Mouse (Mus musculus): ENCODE results near the gene Cavin1. TPM values are rescaled to one million over a fixed set of nuclear protein-coding genes. Genes with fewer than 3 reads are reported as not detected.
"Not testable (repeated sequence)": the region's sequence is repeated elsewhere in the genome, so short reads cannot be mapped to it uniquely, and the experiment has no call there.

Gene Cavin1
- total and polyA plus RNA-seq, 3 experiments = 0.05 to 0.21 (median 0.13) TPM

DNA sequence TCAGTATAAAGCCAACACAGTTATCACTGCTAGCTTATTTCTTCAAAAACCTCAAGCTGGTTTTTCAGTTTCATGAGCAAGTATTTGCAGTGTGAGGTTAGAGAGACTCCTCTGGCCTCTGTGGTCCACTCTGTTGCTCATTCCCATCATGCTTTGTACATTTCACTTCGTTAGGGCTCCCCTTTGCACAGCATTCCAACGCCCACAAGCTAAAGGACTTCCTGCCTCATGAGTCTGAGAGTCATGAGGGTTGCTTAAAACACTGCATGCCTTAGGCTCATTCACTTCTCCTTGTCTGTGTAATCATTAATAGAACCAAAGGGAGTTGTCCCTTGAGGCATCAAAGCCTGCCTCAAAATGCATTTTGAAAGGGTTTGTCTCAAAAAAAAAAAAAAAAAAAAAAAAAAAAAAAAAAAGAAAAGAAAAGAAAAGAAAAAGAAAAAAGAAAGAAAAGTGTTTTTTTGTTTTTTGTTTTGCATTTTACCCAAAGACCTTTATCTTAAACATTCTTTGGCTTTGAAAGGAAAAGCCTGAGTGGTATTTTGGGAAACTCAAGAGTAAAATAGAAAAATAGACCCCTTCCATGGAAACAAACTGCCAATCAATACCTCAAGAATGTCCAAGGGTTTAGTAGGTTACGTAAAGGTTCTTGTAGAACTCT, 32.5 kb upstream of the Cavin1 start (continued):
- no peak for TF ChIP-seq ZC3H11A (IDR thresholded peaks at IDR 0.05; ENCODE audit: low read depth, low read length)
- no peak; the same call in none of the 2 replicates for TF ChIP-seq RAD21 (IDR thresholded peaks at IDR 0.05; ENCODE audit: low read depth, low read length)
- peak; percentile 45; the same call in 1 of the 2 replicates for TF ChIP-seq MYC (IDR thresholded peaks at IDR 0.05; ENCODE audit: low read depth, low read length)
- TF ChIP-seq BHLHE40 (IDR thresholded peaks at IDR 0.05; ENCODE audit: low read depth, low read length) = no peak
- no peak for TF ChIP-seq NELFE (IDR thresholded peaks at IDR 0.05; ENCODE audit: low read depth, low read length)
- TF ChIP-seq HCFC1 (IDR thresholded peaks at IDR 0.05; ENCODE audit: low read depth, low read length) = no peak; the same call in 1 of the 2 replicates
- TF ChIP-seq CHD1 (IDR thresholded peaks at IDR 0.05; ENCODE audit: low read depth, low read length) = no peak
- TF ChIP-seq TBP (conservative IDR thresholded peaks at IDR 0.05; ENCODE audit: low read depth, low read length) = no peak
- peak; percentile 26; the same call in 1 of the 2 replicates for TF ChIP-seq JUN (IDR thresholded peaks at IDR 0.05; ENCODE audit: insufficient read depth, low read depth, low read length)
- TF ChIP-seq USF1 (IDR thresholded peaks at IDR 0.05; ENCODE audit: low read depth, low read length) = no peak
- TF ChIP-seq PAX5 (IDR thresholded peaks at IDR 0.05; ENCODE audit: low read length) = no peak
- no peak for TF ChIP-seq USF2 (conservative IDR thresholded peaks at IDR 0.05; ENCODE audit: low read depth, low read length)

DNA sequence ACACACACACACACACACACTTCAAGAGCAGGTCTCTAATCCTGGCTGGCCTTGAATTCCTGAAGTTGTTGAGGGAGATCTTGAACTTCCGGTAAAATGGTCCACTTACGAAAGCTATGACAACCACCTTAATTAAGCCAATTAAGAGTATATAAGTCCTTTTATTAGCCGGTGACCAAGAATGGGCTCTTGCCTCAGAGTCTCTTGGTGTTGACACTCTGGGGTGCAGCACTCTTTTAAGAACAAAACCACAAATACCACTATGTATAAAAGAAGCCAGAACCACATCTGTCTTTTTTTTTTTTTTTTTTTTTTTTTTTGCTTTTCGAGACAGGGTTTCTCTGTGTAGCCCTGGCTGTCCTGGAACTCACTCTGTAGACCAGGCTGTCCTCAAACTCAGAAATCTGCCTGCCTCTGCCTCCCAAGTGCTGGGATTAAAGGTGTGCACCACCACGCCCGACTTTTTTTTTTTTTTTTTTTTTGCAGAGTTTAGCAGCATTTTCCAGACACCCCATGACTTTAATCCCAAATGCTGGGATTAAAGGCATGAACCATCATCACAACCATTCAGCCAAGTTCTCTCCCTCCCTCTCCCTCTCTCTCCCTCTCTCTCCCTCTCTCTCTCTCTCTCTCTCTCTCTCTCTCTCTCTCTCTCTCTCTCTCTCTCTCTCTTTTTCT, 31.3 kb upstream of the Cavin1 start:
- TF ChIP-seq ZNF384 (IDR thresholded peaks at IDR 0.05; ENCODE audit: low read depth, low read length) = peak; percentile 85
- dilution Hi-C loops (cut with MboI; ENCODE audit: extremely low pct_ligation_motif_present, extremely low pct_unique_long_range_greater_than_20kb, low sequenced_read_pairs); DNase-seq (ENCODE audit: extremely low read depth); in situ Hi-C loops (cut with MboI; ENCODE audit: low pct_ligation_motif_present, low pct_unique_long_range_greater_than_20kb, low sequenced_read_pairs); H3K4me3 ChIP-seq (replicated peaks in 1 of 3; ENCODE audit: low read depth in 2 of 3, low read length in 2 of 3, poor library complexity in 1 of 3); H3K79me2 ChIP-seq (replicated peaks; ENCODE audit: control insufficient read depth, extremely low read depth, insufficient read depth, poor library complexity, severe bottlenecking); H3K36me3 ChIP-seq (replicated peaks in 1 of 2; ENCODE audit: control insufficient read depth in 1 of 2, insufficient read depth in 1 of 2, low read length in 1 of 2); H3K9ac ChIP-seq (ENCODE audit: insufficient read depth, low read depth); H3K9me3 ChIP-seq (replicated peaks; ENCODE audit: low read length); H3K27ac ChIP-seq (ENCODE audit: insufficient read depth, low read depth); H3K4me2 ChIP-seq (ENCODE audit: insufficient read depth, low read depth, poor library complexity, severe bottlenecking): not testable (repeated sequence)
- Histone ChIP-seq H3K4me1 (ENCODE audit: control insufficient read depth in 1 of 2, insufficient read depth in 2 of 2) (peaks cover 4 to 25% of the 10 kb centered on the region in 2 experiments), H3K27me3 (replicated peaks) (peaks cover 11% of the 10 kb centered on the region)

DNA sequence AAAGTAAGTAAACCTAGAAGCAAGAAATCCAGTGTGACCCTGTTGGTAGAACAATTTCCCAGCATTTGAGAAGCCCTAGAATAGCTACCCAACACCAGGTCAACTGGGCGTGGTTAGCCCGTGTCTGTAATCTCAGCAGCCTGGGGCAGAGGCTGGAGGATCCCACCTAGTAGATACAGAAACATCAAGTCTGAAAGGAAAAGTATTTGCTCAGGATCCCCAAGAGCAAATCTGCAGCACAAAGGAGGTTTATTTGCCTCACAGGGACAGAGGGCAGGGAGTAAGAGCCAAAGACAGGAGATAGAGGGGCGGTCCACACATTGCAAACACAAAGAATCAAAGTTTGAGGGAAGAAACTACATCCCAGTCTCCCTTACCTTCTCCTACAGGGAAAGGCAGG, 28.6 kb upstream of the Cavin1 start:
- Histone ChIP-seq H3K9me3 (replicated peaks; ENCODE audit: low read length) (no peaks in the 10 kb centered on the region), H3K9ac (ENCODE audit: insufficient read depth, low read depth) (no peak overlapping the region), H3K79me2 (replicated peaks; ENCODE audit: control insufficient read depth, extremely low read depth, insufficient read depth, poor library complexity, severe bottlenecking) (no peaks in the 10 kb centered on the region), H3K4me1 (ENCODE audit: control insufficient read depth in 1 of 2, insufficient read depth in 2 of 2) (peaks cover 6 to 25% of the 10 kb centered on the region in 2 experiments), H3K36me3 (replicated peaks in 1 of 2; ENCODE audit: control insufficient read depth in 1 of 2, insufficient read depth in 1 of 2, low read length in 1 of 2) (no peaks in the 10 kb centered on the region), H3K4me3 (replicated peaks in 1 of 3; ENCODE audit: low read depth in 2 of 3, low read length in 2 of 3, poor library complexity in 1 of 3) (no peak overlapping the region), H3K27me3 (replicated peaks) (peaks cover 2% of the 10 kb centered on the region), H3K4me2 (ENCODE audit: insufficient read depth, low read depth, poor library complexity, severe bottlenecking) (no peak overlapping the region), H3K27ac (ENCODE audit: insufficient read depth, low read depth) (no peak overlapping the region)
- dilution Hi-C loops (cut with MboI; ENCODE audit: extremely low pct_ligation_motif_present, extremely low pct_unique_long_range_greater_than_20kb, low sequenced_read_pairs) (no loop called here), in situ Hi-C loops (cut with MboI; ENCODE audit: low pct_ligation_motif_present, low pct_unique_long_range_greater_than_20kb, low sequenced_read_pairs) (no loop called here)
- no peak for TF ChIP-seq ELF1 (IDR thresholded peaks at IDR 0.05; ENCODE audit: low read depth, low read length)
- no peak for TF ChIP-seq RCOR1 (conservative IDR thresholded peaks at IDR 0.05; ENCODE audit: low read depth, low read length)
- TF ChIP-seq ZC3H11A (IDR thresholded peaks at IDR 0.05; ENCODE audit: low read depth, low read length) = no peak
- TF ChIP-seq CHD2 (IDR thresholded peaks at IDR 0.05; ENCODE audit: low read length) = no peak
- no peak for TF ChIP-seq POLR2A (IDR thresholded peaks at IDR 0.05; ENCODE audit: low read depth, low read length)
- no peak for DNase-seq (ENCODE audit: extremely low read depth)

Data from CH12.LX (cell line).